Mouse (Mus musculus) lung, postnatal 0 days (tissue): Measurements from ENCODE around the gene Arhgap24. TPM values are rescaled to one million over a fixed set of nuclear protein-coding genes. Genes with fewer than 3 reads are reported as not detected.

Experiments
- ATAC-seq: fragments of 200-750 bp; cut with Nextera tagmentation; 2 replicates; pipeline ENCODE4 v1.8.0; 2017; ENCODE audit warnings: moderate library complexity
- DNase-seq: peaks from one replicate; pipeline ENCODE4 v3.0.0-alpha.2; 2016; ENCODE audit warnings: low spot score
- H3K27ac ChIP-seq: fragments of 300-500 bp; sonication (generic); 2 replicates; pipeline ENCODE4 v1.5.1; 2014; ENCODE audit warnings: antibody characterized with exemption, mild to moderate bottlenecking, low read length, mixed read lengths
- H3K27me3 ChIP-seq: fragments of 300-500 bp; sonication (generic); replicated peaks from 2 replicates; pipeline ENCODE4 v1.6.1; 2014; ENCODE audit warnings: low read length, mixed read lengths; ENCODE audit not compliant: insufficient read depth
- H3K36me3 ChIP-seq: fragments of 300-500 bp; sonication (generic); 2 replicates; pipeline ENCODE4 v1.6.1; 2014; ENCODE audit warnings: low read length, mixed read lengths; ENCODE audit not compliant: insufficient read depth
- H3K4me1 ChIP-seq: fragments of 300-500 bp; sonication (generic); 2 replicates; pipeline ENCODE4 v1.6.1; 2014; ENCODE audit warnings: antibody characterized with exemption, low read depth, low read length, mixed read lengths; ENCODE audit not compliant: insufficient read depth
- H3K4me2 ChIP-seq: fragments of 300-500 bp; sonication (generic); replicated peaks from 2 replicates; pipeline ENCODE4 v1.6.1; 2014; ENCODE audit warnings: low read depth, mild to moderate bottlenecking, low read length, moderate library complexity, mixed read lengths
- H3K4me3 ChIP-seq: fragments of 300-500 bp; sonication (generic); 2 replicates; pipeline ENCODE4 v1.5.1; 2014; ENCODE audit warnings: low read depth, low read length
- H3K9ac ChIP-seq: fragments of 300-500 bp; sonication (generic); replicated peaks from 2 replicates; pipeline ENCODE4 v1.6.1; 2014; ENCODE audit warnings: low read depth, mild to moderate bottlenecking
- H3K9me3 ChIP-seq: fragments of 300-500 bp; sonication (generic); 2 replicates; pipeline ENCODE4 v1.6.1; 2016; ENCODE audit warnings: low read length, mixed read lengths
- CTCF ChIP-seq: IDR thresholded peaks from 2 replicates; pipeline ENCODE4 v1.5.1; 2016; ENCODE audit warnings: antibody characterized with exemption, mild to moderate bottlenecking
- EP300 ChIP-seq: IDR thresholded peaks from 2 replicates; pipeline ENCODE4 v1.6.1; 2016; ENCODE audit warnings: antibody characterized with exemption, mild to moderate bottlenecking, control low read depth
- WGBS: fragments of 180-500 bp; shearing (Covaris S2); extraction: QIAGEN DNeasy Blood & Tissue Kit; methylation state at CpG from one replicate; pipeline ENCODE4 v1.1.7; 2014; 5-methylcytosine and 5-hydroxymethylcytosine counted together
- polyA plus RNA-seq: library from polyadenylated mRNA; unstranded; fragments of >200 nt; fragmentation: Nextera tagmentation; extraction: Ambion mirVana; gene quantifications from 2 replicates; pipeline ENCODE4 v1.2.1, GENCODE M21; 2015

The Arhgap24 gene
- polyA plus RNA-seq, 1 experiment from 2014 or later = 28.2 TPM

- H3K27ac ChIP-seq = no peak overlapping the region
- no peak for ATAC-seq
Measured at GRCm38 (mm10) chr5:102947061-102947711, 466.0 kb downstream of the Arhgap24 start.

More at GRCm38 (mm10) chr5:102947061-102947711, 466.0 kb downstream of the Arhgap24 start:
- Histone ChIP-seq H3K36me3 (no peaks in the 10 kb centered on the region), H3K27me3 (no peaks in the 10 kb centered on the region), H3K4me1 (no peaks in the 10 kb centered on the region), H3K4me3 (no peak overlapping the region), H3K9ac (no peak overlapping the region), H3K4me2 (no peak overlapping the region), H3K9me3 (no peaks in the 10 kb centered on the region)
- DNase-seq = peak; percentile 4
- WGBS = 56% methylated on average over 8 of the region's 8 CpGs
- TF ChIP-seq CTCF = no peak
- no peak for TF ChIP-seq EP300
